Mouse (Mus musculus) limb, embryonic 14.5 days (tissue): ENCODE results near the gene Pex5. TPM values are rescaled to one million over a fixed set of nuclear protein-coding genes. Genes with fewer than 3 reads are reported as not detected.
"Not testable (repeated sequence)": the region's sequence is repeated elsewhere in the genome, so short reads cannot be mapped to it uniquely, and the experiment has no call there.

Experiments used
- ATAC-seq: fragments of 200-750 bp; cut with Nextera tagmentation; 2 replicates; pipeline ENCODE4 v1.8.0; 2017; ENCODE audit warnings: low read depth, moderate number of reproducible peaks, moderate TSS enrichment; ENCODE audit not compliant: low FRiP score
- DNase-seq: peaks from one replicate; pipeline ENCODE4 v3.0.0-alpha.2; 2015; ENCODE audit warnings: low spot score
- H3K27ac ChIP-seq: fragments of 300-500 bp; sonication (generic); replicated peaks from 2 replicates; pipeline ENCODE4 v1.5.1; 2014; ENCODE audit warnings: low read depth, mild to moderate bottlenecking, low read length, moderate library complexity, mixed read lengths
- H3K27me3 ChIP-seq: fragments of 300-500 bp; sonication (generic); 2 replicates; pipeline ENCODE4 v1.6.1; 2014; ENCODE audit warnings: low read length, mixed read lengths; ENCODE audit not compliant: control insufficient read depth, insufficient read depth
- H3K36me3 ChIP-seq: fragments of 300-500 bp; sonication (generic); 2 replicates; pipeline ENCODE4 v1.6.1; 2014; ENCODE audit warnings: mild to moderate bottlenecking, low read length, moderate library complexity, mixed read lengths; ENCODE audit not compliant: control insufficient read depth, insufficient read depth
- H3K4me1 ChIP-seq: fragments of 300-500 bp; sonication (generic); 2 replicates; pipeline ENCODE4 v1.6.1; 2014; ENCODE audit warnings: antibody characterized with exemption, low read length, mixed read lengths; ENCODE audit not compliant: control insufficient read depth, insufficient read depth
- H3K4me2 ChIP-seq: fragments of 300-500 bp; sonication (generic); replicated peaks from 2 replicates; pipeline ENCODE4 v1.6.1; 2014; ENCODE audit warnings: low read depth, mild to moderate bottlenecking, low read length, moderate library complexity; ENCODE audit not compliant: severe bottlenecking
- H3K4me3 ChIP-seq: fragments of 300-500 bp; sonication (generic); replicated peaks from 2 replicates; pipeline ENCODE4 v1.5.1; 2014; ENCODE audit warnings: low read length
- H3K9ac ChIP-seq: fragments of 300-500 bp; sonication (generic); 2 replicates; pipeline ENCODE4 v1.6.1; 2014; ENCODE audit warnings: mild to moderate bottlenecking, low read depth, low read length, moderate library complexity; ENCODE audit not compliant: severe bottlenecking
- H3K9me3 ChIP-seq: fragments of 300-500 bp; sonication (generic); 2 replicates; pipeline ENCODE4 v1.6.1; 2016; ENCODE audit warnings: low read length; ENCODE audit not compliant: control insufficient read depth
- POLR2A ChIP-seq: fragments of 200-500 bp; IDR thresholded peaks from 2 replicates; pipeline ENCODE4 v1.8.0; 2012; ENCODE audit warnings: inconsistent platforms, mild to moderate bottlenecking, moderate library complexity, borderline replicate concordance; ENCODE audit not compliant: insufficient read depth, insufficient read length; ENCODE audit errors: extremely low read depth
- WGBS: fragments of 180-500 bp; shearing (Covaris S2); extraction: QIAGEN DNeasy Blood & Tissue Kit; methylation state at CpG from one replicate; pipeline ENCODE4 v1.1.7; 2014; 5-methylcytosine and 5-hydroxymethylcytosine counted together
- polyA plus RNA-seq, 2 experiments: library from polyadenylated mRNA; depleted of rRNA in 1 of 2; stranded (reverse) in 1 of 2; unstranded in 1 of 2; fragments of >200 nt; fragmentation: Nextera tagmentation in 1 of 2; extraction: Ambion mirVana in 1 of 2; gene quantifications; 2 replicates each; pipeline versions ENCODE4 v1.2.1 to v1.2.3; 2012 to 2014

Gene Pex5
- polyA plus RNA-seq, 2 experiments: 34.7 to 53.9 TPM

DNA sequence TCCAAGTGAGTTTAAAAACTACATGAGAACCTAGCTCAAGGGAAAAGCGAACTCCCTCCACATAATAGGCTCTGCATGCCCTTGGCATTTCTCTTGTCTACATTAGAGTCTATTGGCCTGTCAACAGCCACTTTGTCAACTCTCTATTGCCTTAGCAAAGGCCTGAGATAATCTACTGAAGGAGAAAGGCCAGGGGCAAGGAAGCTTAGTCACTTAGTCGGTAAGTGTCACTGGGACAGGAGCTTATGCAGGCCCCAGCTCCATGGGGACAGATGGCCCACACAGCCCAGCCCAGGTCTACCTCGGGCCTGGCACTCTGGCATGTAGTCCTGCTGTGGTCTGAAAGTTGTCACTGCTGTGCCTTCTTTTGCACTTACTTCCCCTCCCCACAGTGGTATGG lies 11.7 kb upstream of the Pex5 start:
- Histone ChIP-seq H3K9ac (no peak overlapping the region), H3K27me3 (no peaks in the 10 kb centered on the region), H3K27ac (no peak overlapping the region), H3K4me3 (no peak overlapping the region), H3K9me3 (no peaks in the 10 kb centered on the region), H3K4me2 (no peak overlapping the region), H3K36me3 (no peaks in the 10 kb centered on the region), H3K4me1 (no peaks in the 10 kb centered on the region)
- WGBS: 47% methylated on average over 3 of the region's 3 CpGs
- TF ChIP-seq POLR2A: no peak
- ATAC-seq: no peak
- DNase-seq: no peak

DNA sequence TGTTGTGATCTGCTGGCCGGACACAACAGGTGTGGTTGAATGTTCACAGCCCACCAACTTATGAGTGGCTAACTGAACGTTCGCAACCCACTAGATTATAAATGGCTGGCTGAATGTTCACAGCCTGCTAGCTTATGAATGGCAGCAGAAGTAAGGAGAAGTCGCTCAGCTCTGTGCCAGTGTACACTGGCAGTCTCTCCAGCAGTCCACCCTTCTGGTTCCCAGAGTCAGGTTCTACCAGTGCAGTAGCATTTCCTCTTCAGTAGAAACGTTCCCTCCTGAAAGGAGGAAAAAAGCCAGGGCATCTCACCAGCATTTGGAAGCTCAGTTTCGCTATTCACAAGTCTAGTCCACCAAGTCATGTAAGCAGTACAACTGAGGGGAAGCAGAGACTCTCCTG lies 10.7 kb upstream of the Pex5 start:
- H3K4me2 ChIP-seq: no peak overlapping the region
- 83% methylated on average over 6 of the region's 6 CpGs for WGBS
- no peak overlapping the region for H3K9ac ChIP-seq
- TF ChIP-seq POLR2A: no peak
- DNase-seq (no peak), ATAC-seq (no peak)
- no peak overlapping the region for H3K27ac ChIP-seq
- no peaks in the 10 kb centered on the region for H3K9me3 ChIP-seq
- no peaks in the 10 kb centered on the region for H3K4me1 ChIP-seq
- no peak overlapping the region for H3K4me3 ChIP-seq
- H3K27me3 ChIP-seq: no peaks in the 10 kb centered on the region
- no peaks in the 10 kb centered on the region for H3K36me3 ChIP-seq

DNA sequence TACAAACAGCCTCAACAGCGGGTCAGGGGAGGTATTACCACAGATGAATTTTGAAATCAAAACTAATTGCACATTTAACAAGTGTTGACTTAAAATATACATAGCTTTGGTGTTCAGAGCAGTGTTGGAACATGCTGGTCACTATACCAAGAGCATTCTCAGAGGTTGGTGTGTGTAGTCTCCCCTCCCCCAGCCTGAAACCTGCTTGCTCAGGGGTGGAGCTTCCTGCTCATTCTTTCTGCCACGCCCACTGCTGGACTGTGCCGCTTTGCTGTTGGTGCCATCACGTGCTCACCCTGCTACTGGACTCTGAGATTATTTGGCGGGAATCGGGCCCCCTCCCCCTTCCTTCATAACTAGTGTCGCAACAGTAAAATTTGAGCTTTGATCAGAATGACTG lies 10.2 kb upstream of the Pex5 start:
- H3K4me1 ChIP-seq, DNase-seq, H3K27ac ChIP-seq, H3K27me3 ChIP-seq, H3K4me3 ChIP-seq, H3K36me3 ChIP-seq, H3K4me2 ChIP-seq, H3K9ac ChIP-seq, H3K9me3 ChIP-seq, ATAC-seq: not testable (repeated sequence)
- 65% methylated on average over 7 of the region's 7 CpGs for WGBS

DNA sequence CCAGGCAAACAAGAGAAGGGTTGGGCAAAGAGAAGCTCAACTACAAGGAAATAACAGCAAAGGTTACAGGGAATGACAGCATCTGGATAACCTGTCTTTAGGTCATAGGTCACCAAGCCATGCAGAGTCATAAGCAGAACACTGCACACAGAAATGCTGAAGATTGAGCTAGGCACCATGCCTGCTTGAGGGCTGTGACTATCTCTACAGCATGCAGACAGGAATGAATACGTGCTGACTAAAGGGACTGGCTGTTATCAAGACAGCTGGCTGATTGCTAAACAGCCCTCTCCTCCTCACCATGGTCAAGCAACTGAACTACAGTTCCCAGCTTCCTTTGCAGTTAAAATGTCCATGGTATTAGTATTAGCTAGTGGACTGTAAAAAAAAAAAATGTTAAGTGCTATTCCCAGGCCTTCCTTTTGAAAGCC lies 9.2 kb upstream of the Pex5 start:
- Histone ChIP-seq H3K36me3 (no peaks in the 10 kb centered on the region), H3K27me3 (no peaks in the 10 kb centered on the region), H3K4me1 (no peaks in the 10 kb centered on the region), H3K9ac (no peak overlapping the region), H3K9me3 (no peaks in the 10 kb centered on the region), H3K4me2 (no peak overlapping the region), H3K4me3 (no peak overlapping the region), H3K27ac (no peak overlapping the region)
- DNase-seq (no peak), ATAC-seq (no peak)
- no peak for TF ChIP-seq POLR2A
- 53% methylated on average over 1 of the region's 1 CpGs for WGBS

DNA sequence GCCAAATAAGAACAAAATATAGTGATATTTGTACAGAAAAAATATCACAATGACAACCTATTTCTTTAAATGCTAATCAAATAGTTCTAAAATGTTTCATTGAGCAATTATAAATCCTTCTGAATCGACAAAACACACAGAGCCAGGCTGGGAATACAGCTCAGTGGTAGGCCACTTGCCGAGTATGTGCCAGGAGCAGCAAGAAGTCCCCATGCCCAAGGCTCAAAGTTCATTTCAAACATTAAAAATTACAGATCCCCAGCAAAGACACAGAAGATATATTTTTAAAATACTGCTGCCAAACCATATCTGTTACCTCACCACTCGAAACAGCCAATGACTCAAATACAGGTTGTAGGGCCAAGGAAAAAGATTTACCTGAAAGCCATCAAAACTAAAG lies 3.8 kb upstream of the Pex5 start:
- no peak for TF ChIP-seq POLR2A
- peaks cover 6% of the 10 kb centered on the region; the same call in 1 of the 2 replicates for H3K4me1 ChIP-seq
- H3K27ac ChIP-seq: no peak overlapping the region
- no peak for ATAC-seq
- H3K4me3 ChIP-seq: no peak overlapping the region
- H3K36me3 ChIP-seq: no peaks in the 10 kb centered on the region
- WGBS: 87% methylated on average over 3 of the region's 3 CpGs
- H3K9me3 ChIP-seq: no peaks in the 10 kb centered on the region
- no peak overlapping the region for H3K9ac ChIP-seq
- no peak for DNase-seq
- H3K4me2 ChIP-seq: no peak overlapping the region
- no peaks in the 10 kb centered on the region for H3K27me3 ChIP-seq

DNA sequence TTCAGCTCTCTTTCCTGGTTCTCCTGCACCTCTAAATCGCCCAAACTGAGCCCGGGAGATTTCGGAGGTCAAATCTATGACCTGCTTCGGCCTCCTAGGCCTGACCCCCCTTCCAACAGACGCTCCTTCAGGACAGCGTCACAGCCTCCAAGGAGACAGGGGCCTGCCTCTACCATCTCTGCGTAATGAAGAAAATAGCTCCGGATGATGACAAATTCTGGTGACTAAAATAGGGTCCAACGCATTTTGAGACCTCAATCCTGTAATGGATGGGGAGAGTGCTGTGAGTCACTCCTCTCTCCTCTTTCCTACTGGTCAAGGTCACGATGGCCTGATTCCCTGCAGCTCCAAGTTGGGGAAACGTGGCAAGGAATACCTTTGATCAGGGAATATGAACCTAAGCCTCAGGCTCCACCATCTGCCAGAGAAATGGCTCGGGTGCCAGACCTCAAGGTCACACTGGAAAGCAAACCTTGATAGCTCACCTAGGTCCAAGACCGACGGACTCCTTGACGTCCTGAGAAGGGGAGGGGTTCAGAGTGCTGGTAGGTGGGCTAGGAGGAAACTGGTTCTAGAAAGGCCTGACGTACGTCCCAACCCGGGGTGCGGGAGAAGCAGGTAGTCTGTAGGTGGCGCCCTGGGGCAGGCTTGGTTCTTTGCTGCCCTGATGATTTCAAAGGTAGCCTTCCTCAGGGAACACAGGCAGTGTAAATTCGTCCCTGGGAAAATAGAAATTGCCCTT lies 651 bp upstream of the Pex5 start:
- peak overlapping the region; percentile 88 for H3K4me2 ChIP-seq
- no peaks in the 10 kb centered on the region for H3K27me3 ChIP-seq
- H3K36me3 ChIP-seq: peaks cover 21% of the 10 kb centered on the region
- no peak for TF ChIP-seq POLR2A
- H3K27ac ChIP-seq: peak overlapping the region; percentile 85
- 3% methylated on average over 21 of the region's 21 CpGs for WGBS
- no peaks in the 10 kb centered on the region for H3K9me3 ChIP-seq
- H3K4me3 ChIP-seq: peak overlapping the region; percentile 94
- ATAC-seq (peak; percentile 27), DNase-seq (peak; percentile 73)
- peak overlapping the region; percentile 88 for H3K9ac ChIP-seq
- H3K4me1 ChIP-seq: peaks cover 6% of the 10 kb centered on the region; the same call in 1 of the 2 replicates
